Comparison of ENCODE assay signal across 9 mouse cellular contexts in genomic region chr19:27904655-27905054, GRCm38 (mm10).
DNase-seq lines count a peak whose midpoint lies in the region; ATAC-seq and TF ChIP-seq lines count a peak whose summit lies in the region.
"Had no signal": no experiment of that assay in that cellular context is flagged by ENCODE, and none has a peak within 500 bp of the region (broad histone marks: within the 10 kb centered on the region; RNA-seq: fewer than 3 reads in every experiment).

No protein-coding gene starts in this region.

- intact Hi-C loops in gastrocnemius, postnatal 14 days (cut with DNase I; ENCODE audit: low total_unique reads) = no loop called here

- no peak overlapping the region for H3K4me2 ChIP-seq in hindbrain, embryonic 13.5 days
- no peak overlapping the region for H3K4me2 ChIP-seq in midbrain, embryonic 15.5 days
- H3K4me2 ChIP-seq: lung, embryonic 15.5 days had no signal

- no peak overlapping the region for H3K9ac ChIP-seq in hindbrain, embryonic 13.5 days
- H3K9ac ChIP-seq in midbrain, embryonic 15.5 days = no peak overlapping the region
- H3K9ac ChIP-seq: lung, embryonic 15.5 days had no signal

- no peaks in the 10 kb centered on the region for H3K27me3 ChIP-seq in hindbrain, embryonic 13.5 days
- no peaks in the 10 kb centered on the region for H3K27me3 ChIP-seq in midbrain, embryonic 15.5 days (replicated peaks)
- H3K27me3 ChIP-seq: lung, embryonic 15.5 days had no signal

- H3K4me1 ChIP-seq in hindbrain, embryonic 13.5 days (replicated peaks) = peaks cover 18% of the 10 kb centered on the region
- peaks cover 8% of the 10 kb centered on the region for H3K4me1 ChIP-seq in midbrain, embryonic 15.5 days
- no peaks in the 10 kb centered on the region for H3K4me1 ChIP-seq in lung, adult 2 months (ENCODE audit: control insufficient read depth, insufficient read depth, low read length)
- H3K4me1 ChIP-seq: lung, embryonic 15.5 days had no signal

- H3K36me3 ChIP-seq in hindbrain, embryonic 13.5 days = peaks cover 4% of the 10 kb centered on the region
- no peaks in the 10 kb centered on the region for H3K36me3 ChIP-seq in midbrain, embryonic 15.5 days (replicated peaks)
- H3K36me3 ChIP-seq: lung, embryonic 15.5 days had no signal

- DNase-seq in right cerebral cortex, adult 2 months (ENCODE audit: low spot score in 2 of 2) = peak; percentile 39 to 45
- DNase-seq in right cerebral cortex, postnatal 25 days = no peak
- peak; percentile 43 to 64 for DNase-seq in cerebellum, postnatal 25 days
- DNase-seq in kidney, postnatal 25 days = no peak
- DNase-seq in gastrocnemius, postnatal 14 days = no peak
- no peak for DNase-seq in lung, adult 2 months

- no peak for TF ChIP-seq POLR2A in lung, adult 2 months (IDR thresholded peaks at IDR 0.05; ENCODE audit: borderline replicate concordance, extremely low read depth, low read depth, low read length)

- peak; percentile 84 for ATAC-seq in hindbrain, embryonic 13.5 days (ENCODE audit: low FRiP score)
- peak; percentile 75 for ATAC-seq in midbrain, embryonic 15.5 days (replicated peaks)

- TF ChIP-seq CTCF in lung, adult 2 months (IDR thresholded peaks at IDR 0.05; ENCODE audit: insufficient read depth, low read length) = no peak

- WGBS in hindbrain, embryonic 13.5 days = 25% methylated on average over 2 of the region's 2 CpGs
- 21% methylated on average over 2 of the region's 2 CpGs for WGBS in midbrain, embryonic 15.5 days
- WGBS in lung, adult 2 months = 54% methylated on average over 2 of the region's 2 CpGs

- no peaks in the 10 kb centered on the region for H3K9me3 ChIP-seq in hindbrain, embryonic 13.5 days
- H3K9me3 ChIP-seq in midbrain, embryonic 15.5 days = no peaks in the 10 kb centered on the region
- H3K9me3 ChIP-seq: lung, embryonic 15.5 days had no signal

- H3K4me3 ChIP-seq in hindbrain, embryonic 13.5 days = no peak overlapping the region
- no peak overlapping the region for H3K4me3 ChIP-seq in midbrain, embryonic 15.5 days
- no peak overlapping the region for H3K4me3 ChIP-seq in lung, adult 2 months (replicated peaks; ENCODE audit: extremely low read depth, low read depth, low read length)
- H3K4me3 ChIP-seq: lung, embryonic 15.5 days had no signal

- peak overlapping the region; percentile 70; the same call in 1 of the 2 replicates for H3K27ac ChIP-seq in hindbrain, embryonic 13.5 days
- H3K27ac ChIP-seq in midbrain, embryonic 15.5 days = no peak overlapping the region
- H3K27ac ChIP-seq: lung, embryonic 15.5 days had no signal

Comparison
In these comparisons a context has a peak if more than half of its experiments do, and no peak if none do; other contexts are left out.
1. DNase-seq: peak in right cerebral cortex, adult 2 months (2 of 2) and cerebellum, postnatal 25 days (2 of 2); none in right cerebral cortex, postnatal 25 days (single experiment), kidney, postnatal 25 days (0 of 2), gastrocnemius, postnatal 14 days (single experiment) and lung, adult 2 months (single experiment).